Mouse (Mus musculus): Measurements from ENCODE around the gene Stk10. TPM values are rescaled to one million over a fixed set of nuclear protein-coding genes. Genes with fewer than 3 reads are reported as not detected.

Gene Stk10
- polyA plus RNA-seq, 1 experiment from 2014 or later = 2.1 TPM

- 92% methylated on average over 12 of the region's 12 CpGs for WGBS
- DNase-seq (ENCODE audit: low spot score) = no peak
- H3K9me3 ChIP-seq (replicated peaks) = no peaks in the 10 kb centered on the region
- H3K4me3 ChIP-seq = no peak overlapping the region
- H3K27ac ChIP-seq (replicated peaks) = 0 out of 2 replicates have a peak overlapping the region, but pooled peaks have one; percentile 4
- peaks cover 28% of the 10 kb centered on the region for H3K4me1 ChIP-seq
- H3K27me3 ChIP-seq (ENCODE audit: low read depth, poor library complexity, severe bottlenecking) = no peaks in the 10 kb centered on the region
- H3K36me3 ChIP-seq = no peaks in the 10 kb centered on the region
Measured at GRCm38 (mm10) chr11:32555103-32555689, 22.1 kb downstream of the Stk10 start.

GRCm38 (mm10) chr11:32556333-32556990 lies 23.4 kb downstream of the Stk10 start:
- H3K27me3 ChIP-seq (ENCODE audit: low read depth, poor library complexity, severe bottlenecking) = no peaks in the 10 kb centered on the region
- 82% methylated on average over 10 of the region's 10 CpGs for WGBS
- no peaks in the 10 kb centered on the region for H3K36me3 ChIP-seq
- peaks cover 26% of the 10 kb centered on the region for H3K4me1 ChIP-seq
- no peak overlapping the region for H3K4me3 ChIP-seq
- no peaks in the 10 kb centered on the region for H3K9me3 ChIP-seq (replicated peaks)
- no peak overlapping the region for H3K27ac ChIP-seq (replicated peaks)
- no peak for DNase-seq (ENCODE audit: low spot score)

- no peak overlapping the region for H3K27ac ChIP-seq (replicated peaks)
- H3K4me3 ChIP-seq = no peak overlapping the region
- no peak for DNase-seq (ENCODE audit: low spot score)
- H3K36me3 ChIP-seq = no peaks in the 10 kb centered on the region
- H3K9me3 ChIP-seq (replicated peaks) = no peaks in the 10 kb centered on the region
- no peaks in the 10 kb centered on the region for H3K27me3 ChIP-seq (ENCODE audit: low read depth, poor library complexity, severe bottlenecking)
- 92% methylated on average over 4 of the region's 4 CpGs for WGBS
- H3K4me1 ChIP-seq = peaks cover 20% of the 10 kb centered on the region
Measured at GRCm38 (mm10) chr11:32558026-32558425, 24.9 kb downstream of the Stk10 start.

- Histone ChIP-seq H3K36me3 (no peaks in the 10 kb centered on the region), H3K27me3 (ENCODE audit: low read depth, poor library complexity, severe bottlenecking) (no peaks in the 10 kb centered on the region), H3K4me1 (peaks cover 20% of the 10 kb centered on the region), H3K9me3 (replicated peaks) (no peaks in the 10 kb centered on the region), H3K4me3 (no peak overlapping the region), H3K27ac (replicated peaks) (no peak overlapping the region)
- 75% methylated on average over 8 of the region's 8 CpGs for WGBS
- DNase-seq (ENCODE audit: low spot score) = no peak
Measured at GRCm38 (mm10) chr11:32558677-32559076, 25.6 kb downstream of the Stk10 start.

- no peak for DNase-seq (ENCODE audit: low spot score)
- no peaks in the 10 kb centered on the region for H3K27me3 ChIP-seq (ENCODE audit: low read depth, poor library complexity, severe bottlenecking)
Measured at GRCm38 (mm10) chr11:32560015-32560770, 27.1 kb downstream of the Stk10 start.

GRCm38 (mm10) chr11:32561465-32562355 lies 28.6 kb downstream of the Stk10 start:
- DNase-seq (ENCODE audit: low spot score) = no peak
- peak overlapping the region; percentile 46 for H3K27ac ChIP-seq (replicated peaks)
- H3K36me3 ChIP-seq = no peaks in the 10 kb centered on the region
- H3K4me1 ChIP-seq = peaks cover 30% of the 10 kb centered on the region
- no peaks in the 10 kb centered on the region for H3K27me3 ChIP-seq (ENCODE audit: low read depth, poor library complexity, severe bottlenecking)
- H3K9me3 ChIP-seq (replicated peaks) = no peaks in the 10 kb centered on the region
- 79% methylated on average over 10 of the region's 10 CpGs for WGBS
- H3K4me3 ChIP-seq = no peak overlapping the region

More at GRCm38 (mm10) chr11:32560015-32560770, 27.1 kb downstream of the Stk10 start:
- Histone ChIP-seq H3K27ac (replicated peaks) (no peak overlapping the region), H3K36me3 (no peaks in the 10 kb centered on the region), H3K9me3 (replicated peaks) (no peaks in the 10 kb centered on the region), H3K4me3 (no peak overlapping the region), H3K4me1 (peaks cover 30% of the 10 kb centered on the region)
- WGBS = 81% methylated on average over 12 of the region's 12 CpGs

- 74% methylated on average over 5 of the region's 5 CpGs for WGBS
Measured at GRCm38 (mm10) chr11:32562706-32563105, 29.6 kb downstream of the Stk10 start.

GRCm38 (mm10) chr11:32563660-32564059 lies 30.6 kb downstream of the Stk10 start:
- no peaks in the 10 kb centered on the region for H3K36me3 ChIP-seq
- WGBS = 24% methylated on average over 3 of the region's 3 CpGs
- no peak overlapping the region for H3K27ac ChIP-seq (replicated peaks)
- DNase-seq (ENCODE audit: low spot score) = no peak
- H3K4me3 ChIP-seq = no peak overlapping the region
- no peaks in the 10 kb centered on the region for H3K9me3 ChIP-seq (replicated peaks)
- H3K27me3 ChIP-seq (ENCODE audit: low read depth, poor library complexity, severe bottlenecking) = no peaks in the 10 kb centered on the region
- H3K4me1 ChIP-seq = peaks cover 38% of the 10 kb centered on the region

More at GRCm38 (mm10) chr11:32562706-32563105, 29.6 kb downstream of the Stk10 start:
- H3K4me1 ChIP-seq = peaks cover 38% of the 10 kb centered on the region
- H3K36me3 ChIP-seq = no peaks in the 10 kb centered on the region
- H3K9me3 ChIP-seq (replicated peaks) = no peaks in the 10 kb centered on the region
- no peaks in the 10 kb centered on the region for H3K27me3 ChIP-seq (ENCODE audit: low read depth, poor library complexity, severe bottlenecking)
- DNase-seq (ENCODE audit: low spot score) = no peak
- no peak overlapping the region for H3K4me3 ChIP-seq
- H3K27ac ChIP-seq (replicated peaks) = no peak overlapping the region

GRCm38 (mm10) chr11:32564629-32565028 lies 31.5 kb downstream of the Stk10 start:
- Histone ChIP-seq H3K4me1 (peaks cover 38% of the 10 kb centered on the region), H3K27me3 (ENCODE audit: low read depth, poor library complexity, severe bottlenecking) (no peaks in the 10 kb centered on the region), H3K36me3 (no peaks in the 10 kb centered on the region), H3K4me3 (no peak overlapping the region), H3K27ac (replicated peaks) (no peak overlapping the region), H3K9me3 (replicated peaks) (no peaks in the 10 kb centered on the region)
- 76% methylated on average over 4 of the region's 4 CpGs for WGBS
- DNase-seq (ENCODE audit: low spot score) = no peak

- Histone ChIP-seq H3K27ac (replicated peaks) (no peak overlapping the region), H3K4me3 (no peak overlapping the region), H3K9me3 (replicated peaks) (no peaks in the 10 kb centered on the region), H3K36me3 (no peaks in the 10 kb centered on the region), H3K4me1 (peaks cover 38% of the 10 kb centered on the region), H3K27me3 (ENCODE audit: low read depth, poor library complexity, severe bottlenecking) (no peaks in the 10 kb centered on the region)
- DNase-seq (ENCODE audit: low spot score) = no peak
- WGBS = 73% methylated on average over 8 of the region's 8 CpGs
Measured at GRCm38 (mm10) chr11:32565088-32565487, 32.0 kb downstream of the Stk10 start.

- H3K27ac ChIP-seq (replicated peaks) = no peak overlapping the region
- DNase-seq (ENCODE audit: low spot score) = no peak
- no peaks in the 10 kb centered on the region for H3K27me3 ChIP-seq (ENCODE audit: low read depth, poor library complexity, severe bottlenecking)
- WGBS = 82% methylated on average over 6 of the region's 6 CpGs
- no peak overlapping the region for H3K4me3 ChIP-seq
- no peaks in the 10 kb centered on the region for H3K9me3 ChIP-seq (replicated peaks)
- H3K4me1 ChIP-seq = peaks cover 35% of the 10 kb centered on the region
- H3K36me3 ChIP-seq = no peaks in the 10 kb centered on the region
Measured at GRCm38 (mm10) chr11:32566184-32566583, 33.1 kb downstream of the Stk10 start.

Measured in midbrain, embryonic 10.5 days (tissue).